Mouse (Mus musculus): ENCODE measurements around the gene Slc25a36. TPM values are rescaled to one million over a fixed set of nuclear protein-coding genes. Genes with fewer than 3 reads are reported as not detected.
A peak's percentile ranks its signal among the peaks of the same experiment; 100 is the strongest.

Slc25a36 gene
- polyA plus RNA-seq, 1 experiment from 2014 or later: 57.4 TPM

- no peak overlapping the region for H3K4me3 ChIP-seq
- no peak for DNase-seq (ENCODE audit: low spot score)
- no peak overlapping the region for H3K27ac ChIP-seq
- WGBS: 92% methylated on average over 9 of the region's 9 CpGs
- no peaks in the 10 kb centered on the region for H3K36me3 ChIP-seq
- H3K9me3 ChIP-seq: no peaks in the 10 kb centered on the region
- peaks cover 7% of the 10 kb centered on the region for H3K4me1 ChIP-seq
- H3K27me3 ChIP-seq (ENCODE audit: insufficient read depth, poor library complexity, severe bottlenecking): no peaks in the 10 kb centered on the region
Measured at GRCm38 (mm10) chr9:97061696-97062095, 49.3 kb downstream of the Slc25a36 start.

DNA sequence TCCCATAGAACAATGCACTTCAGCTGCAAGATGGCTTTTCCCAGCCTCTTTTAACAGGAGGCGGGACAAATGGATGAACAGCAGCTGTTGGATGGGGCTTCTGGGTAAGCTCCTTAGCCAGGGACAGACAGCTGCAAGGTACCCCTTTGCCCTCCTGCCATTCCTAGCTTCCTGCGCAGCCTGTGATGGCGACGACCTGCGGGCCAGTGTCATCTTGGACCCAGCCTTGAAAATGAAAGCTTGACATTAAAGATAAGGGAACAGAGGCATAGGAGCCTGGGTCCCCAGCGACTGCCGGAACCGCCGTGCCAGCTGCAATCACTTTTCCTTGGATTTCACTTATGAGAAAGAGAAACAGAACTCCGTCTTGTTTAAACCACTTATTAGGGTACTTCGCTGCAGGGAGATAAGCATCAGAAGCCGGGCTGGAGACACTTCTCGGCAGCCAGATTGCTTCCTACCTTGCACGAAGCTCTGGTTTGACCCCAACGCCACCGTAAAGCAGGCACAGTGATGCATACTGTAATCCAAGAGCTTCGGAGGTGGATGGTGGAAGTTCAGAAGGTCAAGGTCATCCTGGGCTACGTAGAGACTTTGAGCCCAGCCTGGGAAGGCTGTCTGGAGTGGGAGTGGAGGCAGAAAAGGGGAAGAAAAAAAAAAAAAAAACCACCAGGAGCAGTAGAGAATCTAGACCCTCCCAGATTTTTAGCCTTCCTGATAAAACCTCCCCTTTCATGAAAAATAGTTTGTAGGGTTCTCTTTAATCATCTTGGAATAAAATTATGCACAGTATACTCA, 54.2 kb downstream of the Slc25a36 start:
- Histone ChIP-seq H3K27ac (peak overlapping the region; percentile 62), H3K27me3 (ENCODE audit: insufficient read depth, poor library complexity, severe bottlenecking) (peaks cover 4% of the 10 kb centered on the region; the same call in 1 of the 2 replicates), H3K9me3 (no peaks in the 10 kb centered on the region), H3K36me3 (no peaks in the 10 kb centered on the region), H3K4me1 (peaks cover 19% of the 10 kb centered on the region), H3K4me3 (peak overlapping the region; percentile 36)
- no peak for DNase-seq (ENCODE audit: low spot score)
- WGBS: 37% methylated on average over 18 of the region's 18 CpGs

DNA sequence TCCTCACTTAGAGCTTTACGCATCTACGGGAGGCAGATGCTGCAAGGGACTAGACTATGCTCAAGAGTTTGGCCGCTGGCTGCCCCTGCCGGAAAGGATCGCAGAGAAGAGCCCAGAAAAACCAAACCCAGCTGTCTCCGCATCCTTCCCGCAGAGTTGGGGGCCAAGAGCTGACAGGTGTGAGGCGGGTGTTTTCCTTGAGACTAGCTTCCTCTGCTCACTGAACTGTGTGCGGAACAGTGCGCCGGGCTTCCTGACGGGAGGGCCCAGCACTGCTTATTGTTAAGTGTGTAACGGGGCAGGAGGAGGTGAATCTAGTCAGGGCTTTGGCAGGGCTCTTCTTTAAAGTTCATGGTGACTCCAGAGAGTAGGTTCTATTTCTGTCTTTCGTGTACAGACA, 55.1 kb downstream of the Slc25a36 start:
- no peaks in the 10 kb centered on the region for H3K9me3 ChIP-seq
- DNase-seq (ENCODE audit: low spot score): no peak
- peaks cover 4% of the 10 kb centered on the region; the same call in 1 of the 2 replicates for H3K27me3 ChIP-seq (ENCODE audit: insufficient read depth, poor library complexity, severe bottlenecking)
- H3K36me3 ChIP-seq: no peaks in the 10 kb centered on the region
- 60% methylated on average over 14 of the region's 14 CpGs for WGBS
- 0 out of 2 replicates have a peak overlapping the region, but pooled peaks have one; percentile 36 for H3K4me3 ChIP-seq
- peaks cover 23% of the 10 kb centered on the region for H3K4me1 ChIP-seq
- H3K27ac ChIP-seq: peak overlapping the region; percentile 62

DNA sequence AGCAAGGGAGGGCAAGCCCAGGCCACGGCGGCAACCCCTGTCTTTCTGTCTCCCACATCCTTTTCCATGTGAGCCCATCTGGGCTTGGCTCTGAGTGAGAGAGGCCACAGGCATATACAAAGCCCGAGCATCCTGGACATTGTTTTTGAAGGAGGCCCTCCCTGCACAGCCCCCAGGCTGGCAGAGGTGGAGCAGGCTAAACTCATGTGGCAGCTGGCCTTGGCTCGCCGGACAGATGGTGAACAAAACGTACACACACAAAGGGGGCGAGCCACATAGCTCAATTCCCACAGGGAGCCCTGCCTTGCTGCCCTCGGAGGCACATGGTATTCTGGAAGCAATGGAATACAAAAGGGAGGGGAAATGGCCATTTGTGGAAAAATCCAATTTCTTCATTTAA, 59.8 kb downstream of the Slc25a36 start:
- WGBS: 65% methylated on average over 8 of the region's 8 CpGs
- Histone ChIP-seq H3K27ac (no peak overlapping the region), H3K9me3 (no peaks in the 10 kb centered on the region), H3K4me1 (peaks cover 11% of the 10 kb centered on the region), H3K4me3 (no peak overlapping the region), H3K27me3 (ENCODE audit: insufficient read depth, poor library complexity, severe bottlenecking) (peaks cover 4% of the 10 kb centered on the region; the same call in 1 of the 2 replicates), H3K36me3 (no peaks in the 10 kb centered on the region)
- DNase-seq (ENCODE audit: low spot score): no peak

- WGBS: 86% methylated on average over 4 of the region's 4 CpGs
Measured at GRCm38 (mm10) chr9:97046240-97046639, 64.7 kb downstream of the Slc25a36 start.

DNA sequence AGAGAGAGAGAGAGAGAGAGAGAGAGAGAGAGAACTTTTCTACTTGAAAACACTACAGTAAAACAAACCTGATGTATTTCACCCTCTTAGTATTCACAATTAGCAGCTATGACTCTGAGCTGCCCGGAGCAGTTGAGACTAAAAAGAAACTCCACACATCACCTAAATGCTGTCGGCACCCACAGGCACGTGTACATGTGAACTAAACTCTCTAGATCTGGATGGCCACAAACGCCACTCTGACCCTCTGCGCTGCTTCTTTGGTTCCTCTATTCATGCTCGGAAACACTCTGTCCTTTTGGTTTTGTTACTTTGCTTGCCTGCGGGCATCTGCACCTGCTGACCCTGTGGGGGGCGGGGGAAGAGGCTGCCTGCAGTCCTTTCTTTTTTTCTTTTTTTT, 69.3 kb downstream of the Slc25a36 start:
- no peaks in the 10 kb centered on the region for H3K36me3 ChIP-seq
- no peak overlapping the region for H3K27ac ChIP-seq
- no peak for DNase-seq (ENCODE audit: low spot score)
- H3K4me1 ChIP-seq: no peaks in the 10 kb centered on the region
- no peaks in the 10 kb centered on the region for H3K9me3 ChIP-seq
- WGBS: 72% methylated on average over 8 of the region's 8 CpGs
- H3K27me3 ChIP-seq (ENCODE audit: insufficient read depth, poor library complexity, severe bottlenecking): peaks cover 4% of the 10 kb centered on the region; the same call in 1 of the 2 replicates
- H3K4me3 ChIP-seq: no peak overlapping the region

More at GRCm38 (mm10) chr9:97046240-97046639, 64.7 kb downstream of the Slc25a36 start:
- Histone ChIP-seq H3K27ac (no peak overlapping the region), H3K27me3 (ENCODE audit: insufficient read depth, poor library complexity, severe bottlenecking) (no peaks in the 10 kb centered on the region), H3K9me3 (no peaks in the 10 kb centered on the region), H3K36me3 (no peaks in the 10 kb centered on the region), H3K4me1 (0 out of 2 replicates have a peak, but pooled peaks cover 3% of the 10 kb centered on the region), H3K4me3 (no peak overlapping the region)
- DNase-seq (ENCODE audit: low spot score): no peak

- H3K4me3 ChIP-seq: no peak overlapping the region
Measured at GRCm38 (mm10) chr9:97038010-97038409, 72.9 kb downstream of the Slc25a36 start.

DNA sequence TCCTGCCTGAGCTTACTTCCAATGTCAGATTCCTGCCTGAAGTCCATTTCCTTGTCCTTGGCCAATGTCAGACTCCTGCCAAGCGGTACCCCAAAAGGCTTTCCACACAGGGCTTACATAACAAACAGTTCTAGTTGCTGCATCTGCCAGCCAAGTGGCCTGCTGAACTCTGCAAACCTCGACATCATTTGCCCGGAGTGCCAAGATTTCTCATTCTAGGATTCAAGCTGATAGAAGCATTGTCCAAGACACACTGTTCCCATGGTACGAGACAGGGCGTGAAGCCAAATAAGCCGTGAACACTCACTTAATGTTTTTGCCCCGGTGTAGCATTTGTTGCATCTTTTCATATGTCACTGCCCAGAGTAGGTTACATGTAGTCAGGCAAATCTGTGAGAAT, 74.3 kb downstream of the Slc25a36 start:
- Histone ChIP-seq H3K27me3 (ENCODE audit: insufficient read depth, poor library complexity, severe bottlenecking) (peaks cover 4% of the 10 kb centered on the region; the same call in 1 of the 2 replicates), H3K9me3 (no peaks in the 10 kb centered on the region), H3K4me3 (no peak overlapping the region), H3K4me1 (no peaks in the 10 kb centered on the region), H3K36me3 (no peaks in the 10 kb centered on the region), H3K27ac (no peak overlapping the region)
- no peak for DNase-seq (ENCODE audit: low spot score)
- 86% methylated on average over 7 of the region's 7 CpGs for WGBS

More at GRCm38 (mm10) chr9:97038010-97038409, 72.9 kb downstream of the Slc25a36 start:
- 86% methylated on average over 3 of the region's 3 CpGs for WGBS
- DNase-seq (ENCODE audit: low spot score): no peak
- Histone ChIP-seq H3K27me3 (ENCODE audit: insufficient read depth, poor library complexity, severe bottlenecking) (peaks cover 4% of the 10 kb centered on the region; the same call in 1 of the 2 replicates), H3K36me3 (no peaks in the 10 kb centered on the region), H3K4me1 (no peaks in the 10 kb centered on the region), H3K9me3 (no peaks in the 10 kb centered on the region), H3K27ac (no peak overlapping the region)

DNA sequence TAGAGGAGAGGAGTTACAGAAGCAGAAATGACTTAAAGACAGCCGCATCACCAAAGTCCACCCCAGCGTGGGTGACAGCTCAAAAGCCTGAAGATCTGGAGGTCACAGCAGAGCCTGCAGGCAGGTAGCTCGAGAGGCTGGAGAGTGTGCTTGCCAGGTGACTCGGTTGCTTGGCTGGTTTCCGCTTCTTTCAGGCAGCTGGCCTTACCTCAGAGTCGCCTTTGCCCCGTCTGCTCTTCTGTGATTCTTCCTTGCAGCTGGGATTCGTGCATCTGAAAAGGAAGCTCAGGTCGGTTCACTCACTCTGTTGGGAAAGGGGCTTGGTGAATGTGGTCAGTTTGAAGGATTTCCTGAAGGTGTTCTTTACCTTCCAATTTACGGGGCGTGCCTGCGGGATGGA, 83.6 kb downstream of the Slc25a36 start:
- H3K36me3 ChIP-seq: no peaks in the 10 kb centered on the region
- no peaks in the 10 kb centered on the region for H3K4me1 ChIP-seq
- H3K27ac ChIP-seq: no peak overlapping the region
- no peak for DNase-seq (ENCODE audit: low spot score)
- H3K27me3 ChIP-seq (ENCODE audit: insufficient read depth, poor library complexity, severe bottlenecking): no peaks in the 10 kb centered on the region
- 77% methylated on average over 12 of the region's 12 CpGs for WGBS
- no peaks in the 10 kb centered on the region for H3K9me3 ChIP-seq
- H3K4me3 ChIP-seq: no peak overlapping the region

- no peaks in the 10 kb centered on the region for H3K36me3 ChIP-seq
- no peak overlapping the region for H3K27ac ChIP-seq
- H3K4me1 ChIP-seq: no peaks in the 10 kb centered on the region
- no peak overlapping the region for H3K4me3 ChIP-seq
- no peak for DNase-seq (ENCODE audit: low spot score)
- H3K9me3 ChIP-seq: no peaks in the 10 kb centered on the region
- no peaks in the 10 kb centered on the region for H3K27me3 ChIP-seq (ENCODE audit: insufficient read depth, poor library complexity, severe bottlenecking)
- 76% methylated on average over 4 of the region's 4 CpGs for WGBS
Measured at GRCm38 (mm10) chr9:97026006-97026405, 85.0 kb downstream of the Slc25a36 start.

Other genes with a start within 250 kb of the Slc25a36 start
- 22.8 and 42.4 TPM in 2 replicates for gene Pxylp1, start 218.5 kb downstream of the Slc25a36 start, polyA plus RNA-seq (2016; fragmentation: Nextera tagmentation; extraction: Ambion mirVana)
- 53.5 and 66.5 TPM in 2 replicates for gene Spsb4, start 92.3 kb downstream of the Slc25a36 start, polyA plus RNA-seq (2016; fragmentation: Nextera tagmentation; extraction: Ambion mirVana)